Mouse (Mus musculus) adrenal gland, adult (tissue): ENCODE measurements around the gene Lhfp.

ENCODE experiments used
- DNase-seq, 2 experiments: peaks; one replicate each; pipeline ENCODE4 v3.0.0; 2022 to 2023; ENCODE audit warnings: low spot score in 1 of 2; ENCODE audit not compliant: inconsistent age in 2 of 2

Lhfp gene

DNA sequence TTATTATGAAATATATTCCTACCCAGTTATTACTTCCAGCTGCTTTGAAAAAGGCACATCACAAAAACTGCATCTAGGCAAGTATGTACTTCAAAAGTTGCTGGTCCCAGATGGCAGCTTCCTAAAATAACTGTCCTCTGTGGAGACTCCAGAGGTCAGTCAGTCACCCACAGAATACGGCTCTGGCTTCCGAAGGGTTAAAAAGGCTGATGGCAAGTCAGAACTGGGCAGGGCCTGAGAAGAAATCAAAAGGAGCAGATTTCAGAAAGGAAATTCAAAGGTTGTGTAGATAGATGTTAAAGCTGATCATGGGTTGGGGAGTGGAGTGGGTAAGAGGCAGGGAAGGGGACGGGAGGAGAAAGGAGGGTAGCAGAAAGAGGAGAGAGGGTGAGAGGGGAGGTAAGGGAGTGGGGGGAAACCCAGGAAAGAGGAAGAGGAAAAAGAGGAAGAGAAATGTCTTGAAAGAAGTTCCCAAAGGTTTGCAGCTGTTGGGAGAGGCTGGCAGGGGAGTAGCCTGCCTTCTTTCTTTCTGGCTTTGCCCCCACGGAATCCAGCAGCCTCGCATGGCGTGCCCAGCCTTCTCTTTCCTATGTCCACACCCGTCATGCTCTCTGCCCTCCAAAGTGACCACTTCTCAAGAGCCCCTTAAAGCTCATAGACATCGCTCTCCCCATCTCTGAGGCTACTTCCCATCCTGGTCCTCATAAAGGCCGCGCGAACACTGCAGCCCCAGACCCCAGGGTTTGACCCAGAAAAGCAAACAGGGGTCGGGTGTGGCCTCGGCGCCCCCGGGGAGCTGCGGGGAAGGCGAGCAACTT lies 526 bp upstream of the Lhfp start:
- DNase-seq, result no peak

DNA sequence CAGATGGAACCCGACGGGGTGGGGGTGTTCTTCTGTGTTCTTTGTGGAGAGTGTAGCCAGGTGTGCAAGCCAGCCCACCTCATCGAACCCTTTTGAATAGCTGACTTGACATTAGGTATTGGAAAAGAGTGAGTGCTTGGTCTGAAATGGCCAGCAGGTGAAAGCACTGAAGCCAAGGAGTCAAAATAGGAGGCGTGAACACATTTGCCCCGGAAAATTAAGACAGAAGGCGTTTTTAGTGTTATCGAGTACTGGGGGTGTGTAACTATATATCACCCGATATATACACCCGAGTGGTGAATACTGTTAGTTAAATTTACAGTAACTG lies 876 bp downstream of the Lhfp start:
- DNase-seq, result no peak

DNA sequence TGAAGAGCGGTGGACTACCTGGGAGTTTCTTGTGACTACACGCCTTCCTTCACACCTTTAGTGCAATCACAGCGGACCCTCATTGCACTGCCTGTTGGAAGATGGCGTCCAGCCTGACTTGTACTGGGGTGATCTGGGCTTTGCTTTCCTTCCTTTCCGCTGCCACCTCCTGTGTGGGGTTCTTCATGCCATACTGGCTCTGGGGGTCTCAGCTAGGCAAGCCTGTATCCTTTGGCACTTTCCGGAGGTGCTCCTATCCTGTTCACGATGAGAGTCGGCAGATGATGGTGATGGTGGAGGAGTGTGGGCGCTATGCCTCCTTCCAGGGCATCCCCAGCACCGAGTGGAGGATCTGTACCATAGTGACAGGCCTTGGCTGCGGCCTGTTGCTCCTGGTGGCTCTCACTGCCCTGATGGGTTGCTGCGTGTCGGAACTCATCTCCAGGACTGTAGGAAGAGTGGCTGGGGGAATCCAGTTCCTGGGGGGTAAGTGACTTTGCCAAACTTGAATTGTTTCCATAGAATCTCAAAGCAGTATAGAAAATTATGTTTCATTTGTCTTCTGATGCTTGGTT lies 2.0 kb downstream of the Lhfp start:
- DNase-seq, result no peak

DNA sequence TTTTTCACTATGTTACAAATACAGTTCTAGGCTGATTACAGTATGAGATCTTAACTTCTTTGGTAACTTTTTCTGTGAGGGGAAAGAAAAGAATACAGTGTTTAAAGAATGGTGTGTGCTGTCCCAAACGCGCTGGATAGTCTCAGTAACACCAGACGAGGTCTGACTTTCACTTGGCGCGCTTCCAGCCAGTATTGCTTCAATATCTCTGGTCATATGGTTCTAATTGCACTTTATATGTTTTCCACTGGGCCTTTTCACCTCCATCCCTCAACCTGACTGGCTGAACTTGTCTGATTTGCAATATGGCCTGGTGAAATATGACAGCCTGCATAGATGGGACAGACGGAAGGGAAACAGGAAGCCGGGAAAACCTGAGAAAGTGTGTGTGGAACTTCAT lies 2.9 kb downstream of the Lhfp start:
- no peak for DNase-seq

DNA sequence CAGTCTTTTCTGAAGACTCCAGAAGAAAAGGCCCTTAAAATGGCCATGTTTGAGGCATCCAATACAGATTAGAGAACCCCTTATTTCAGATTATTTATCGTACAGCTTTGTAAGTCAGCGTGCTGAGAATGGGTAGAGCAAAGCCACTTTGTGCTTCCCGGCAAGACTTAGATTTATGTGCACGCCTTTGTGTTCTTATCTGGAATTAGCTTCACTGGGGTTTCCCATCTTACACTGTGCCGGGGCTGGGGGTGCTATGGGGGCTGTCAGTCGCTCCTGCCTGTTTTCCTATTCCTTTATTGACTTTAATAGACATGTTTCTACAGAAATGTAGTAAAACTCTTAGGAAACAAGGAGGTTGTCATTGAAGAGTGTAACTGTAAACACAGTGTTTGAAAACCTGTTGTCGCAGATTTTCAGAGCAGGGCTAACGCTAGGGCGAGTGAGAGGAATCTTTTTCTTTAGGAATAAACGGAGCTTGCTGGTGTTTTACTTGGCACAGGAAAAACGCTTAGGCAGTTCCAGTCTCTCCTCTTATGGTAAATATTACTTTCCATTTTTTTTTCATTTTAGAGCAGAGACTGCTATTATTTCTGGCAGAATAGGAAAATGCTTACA lies 3.5 kb downstream of the Lhfp start:
- DNase-seq, result no peak

DNA sequence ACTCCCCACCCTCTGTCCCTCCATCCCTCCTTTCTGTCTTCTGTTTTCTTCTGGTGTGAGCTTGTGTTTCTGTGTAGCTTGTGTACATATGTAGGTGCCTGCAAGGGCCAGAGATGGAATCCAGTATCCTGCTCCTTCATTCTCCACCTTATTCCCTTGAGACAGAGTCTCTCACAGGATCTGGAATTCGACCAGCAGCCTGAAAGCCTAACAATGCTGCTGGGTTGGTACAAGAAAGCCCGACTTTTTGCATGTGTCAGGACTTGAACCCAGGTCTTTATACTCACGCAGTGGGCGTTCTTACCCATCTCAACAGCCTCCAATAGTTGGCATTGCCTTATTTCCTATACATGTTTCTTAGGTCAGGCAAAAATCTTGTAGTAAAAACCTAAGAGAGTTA lies 4.4 kb downstream of the Lhfp start:
- DNase-seq, result no peak

DNA sequence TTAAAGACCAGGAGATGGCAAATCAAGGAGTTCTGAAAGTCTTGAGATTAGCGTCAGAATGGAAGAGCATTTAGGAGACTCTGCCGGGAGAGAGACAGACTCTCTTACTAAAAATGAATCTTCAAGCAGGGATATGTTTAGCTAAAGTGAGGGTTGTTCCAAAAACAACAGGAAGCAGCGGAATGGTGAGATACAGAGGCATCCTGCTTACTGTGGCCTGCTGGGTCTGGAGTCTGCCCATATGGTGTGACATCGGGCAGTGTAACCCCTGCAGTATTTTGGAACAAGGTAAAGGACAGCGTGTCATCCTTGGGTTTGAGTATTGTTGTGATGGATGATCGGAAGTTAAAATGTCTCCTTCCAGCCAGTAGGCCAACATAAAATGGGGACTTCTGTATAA lies 5.0 kb downstream of the Lhfp start:
- DNase-seq, result no peak

DNA sequence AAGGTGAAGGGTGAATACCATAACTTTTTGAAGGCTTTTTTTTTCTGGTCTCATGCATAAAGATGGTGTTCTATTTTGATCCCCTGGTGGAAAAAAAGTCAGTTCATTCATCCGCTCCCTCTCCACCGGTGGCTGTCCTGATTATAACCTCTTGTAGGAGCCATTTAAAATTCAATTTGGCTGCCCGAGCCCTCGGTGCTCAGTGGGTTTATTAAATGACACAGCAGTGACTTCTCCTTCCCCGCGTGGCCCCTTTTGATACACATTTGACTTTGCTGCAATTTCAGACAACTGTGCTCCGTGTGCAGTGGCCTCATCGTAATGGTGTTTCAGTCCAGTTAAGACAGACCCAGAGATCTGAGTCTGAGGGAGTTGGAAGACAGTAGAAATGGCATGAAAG lies 11.1 kb downstream of the Lhfp start:
- no peak for DNase-seq

DNA sequence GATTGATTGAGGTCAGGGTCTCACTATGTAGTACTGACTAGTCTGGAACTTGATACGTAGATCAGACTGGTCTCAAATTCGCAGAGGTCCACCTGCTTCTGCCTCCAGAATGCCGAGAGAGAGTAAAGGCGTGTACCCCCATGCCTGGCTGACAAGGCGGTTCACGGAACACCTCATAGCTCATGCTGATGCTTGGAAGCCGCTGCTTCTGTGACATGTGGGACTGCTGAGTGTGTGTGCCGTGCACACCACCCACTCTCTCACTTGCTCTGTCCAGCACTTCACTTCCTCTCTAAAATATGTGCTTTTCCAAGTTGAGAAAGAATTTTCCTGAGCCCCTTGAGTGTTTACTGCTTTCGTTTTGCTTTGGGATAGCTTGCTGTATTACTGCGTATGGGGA lies 15.1 kb downstream of the Lhfp start:
- DNase-seq, result no peak

DNA sequence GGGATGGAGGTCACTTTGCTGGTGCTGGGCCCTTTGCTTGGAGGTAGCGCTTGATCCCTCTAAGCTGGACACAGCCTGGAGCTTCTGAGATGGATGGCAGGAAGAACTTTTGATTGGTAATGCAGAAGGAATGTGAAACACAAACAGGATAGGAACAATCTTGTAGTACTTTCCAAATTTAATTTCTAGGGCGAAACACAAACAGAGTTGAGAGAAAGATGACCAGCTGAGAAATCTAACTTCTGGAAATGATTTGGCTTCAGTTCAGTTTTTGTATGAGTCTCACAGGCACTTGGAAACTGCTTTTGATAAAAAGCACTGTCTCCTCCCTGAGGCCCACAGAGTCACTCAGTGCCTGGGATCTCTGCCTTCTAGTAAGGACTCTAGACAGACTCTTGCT lies 18.6 kb downstream of the Lhfp start:
- peak in 1 of 2 experiments; percentile 29 for DNase-seq

DNA sequence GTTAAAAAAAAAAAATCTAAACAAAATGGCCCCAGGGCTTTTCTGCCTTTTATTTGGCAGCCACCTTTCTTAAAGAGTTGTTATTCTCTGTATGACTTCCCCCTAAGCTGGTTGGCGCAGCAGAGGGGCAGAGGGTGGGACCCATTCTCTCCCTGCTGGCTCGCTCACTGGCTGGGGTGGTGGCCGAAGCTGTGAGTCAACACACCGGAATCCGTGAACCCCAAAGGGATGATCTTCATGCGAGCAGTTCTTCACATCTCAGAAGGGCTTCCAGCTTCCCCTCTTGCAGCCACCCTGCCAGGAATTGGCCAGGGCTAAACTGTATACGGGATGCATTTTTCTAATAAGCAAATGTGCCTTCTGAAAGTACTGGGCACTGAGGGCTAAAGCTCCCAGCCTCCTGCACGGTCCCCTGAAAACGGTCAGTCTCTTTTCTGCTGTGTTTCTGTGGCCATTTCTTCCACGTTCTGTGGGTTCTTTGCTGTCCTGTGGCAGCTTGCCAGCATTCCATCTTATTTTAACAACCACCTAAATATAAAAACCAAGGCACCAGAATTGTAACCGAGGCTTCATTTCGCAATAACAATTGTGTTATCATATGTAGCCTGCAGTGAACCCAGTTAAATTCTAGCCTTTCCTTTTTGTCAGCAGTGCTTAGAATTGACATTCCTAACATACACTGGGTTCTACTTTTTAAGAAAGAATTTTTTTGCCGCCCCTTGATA lies 22.3 kb downstream of the Lhfp start:
- no peak for DNase-seq

DNA sequence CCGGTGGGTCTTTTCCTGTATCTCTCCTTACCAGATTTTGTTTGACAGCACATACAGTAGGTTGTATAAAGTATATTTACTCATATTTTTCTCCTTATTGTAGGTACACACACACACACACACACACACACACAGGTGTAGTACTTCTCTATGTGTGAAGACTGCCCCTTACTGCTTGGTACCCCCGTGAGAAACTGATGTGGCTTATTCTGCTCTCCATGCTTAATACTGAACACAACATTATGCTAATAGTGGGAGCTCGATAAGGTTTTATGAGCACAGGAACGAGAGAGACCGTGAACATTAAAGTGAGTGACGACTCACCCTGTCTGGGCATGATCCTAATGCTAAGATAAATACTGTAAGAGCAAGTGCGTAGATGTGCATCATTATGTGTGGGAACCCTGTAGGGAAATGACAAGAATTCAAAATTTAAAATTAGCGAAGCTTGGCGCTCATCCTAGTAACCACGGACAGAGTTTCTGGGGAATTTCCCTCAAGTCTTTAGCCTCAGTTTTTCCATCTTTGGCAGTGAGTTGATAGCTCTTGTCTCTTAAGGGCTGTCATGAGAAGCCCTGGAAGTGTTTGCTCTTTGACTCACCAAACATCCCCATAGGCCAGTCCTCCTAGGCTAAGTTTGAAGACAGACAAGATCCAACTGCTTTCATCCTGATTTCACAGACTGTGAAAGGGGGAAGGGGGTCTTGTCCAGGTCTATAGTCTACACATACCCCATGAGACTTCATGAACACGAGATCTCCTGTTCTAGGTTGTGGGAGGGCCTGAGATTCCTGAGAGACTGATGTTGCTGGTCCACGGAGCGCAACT lies 24.2 kb downstream of the Lhfp start:
- DNase-seq, result no peak

DNA sequence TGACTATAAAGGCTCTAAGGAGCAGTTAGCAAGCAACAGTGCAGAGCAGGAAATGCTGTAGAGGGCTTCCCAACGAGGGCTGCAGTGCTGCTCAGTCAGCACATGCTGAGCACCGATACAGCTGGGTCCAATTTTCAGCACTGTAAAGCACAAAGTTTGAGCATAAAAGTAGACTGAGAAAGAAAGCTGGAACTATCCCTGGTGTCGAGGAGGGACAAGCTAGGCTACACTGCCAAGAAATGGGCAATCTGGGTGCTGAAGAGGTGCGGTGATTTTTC lies 24.7 kb downstream of the Lhfp start:
- no peak for DNase-seq

DNA sequence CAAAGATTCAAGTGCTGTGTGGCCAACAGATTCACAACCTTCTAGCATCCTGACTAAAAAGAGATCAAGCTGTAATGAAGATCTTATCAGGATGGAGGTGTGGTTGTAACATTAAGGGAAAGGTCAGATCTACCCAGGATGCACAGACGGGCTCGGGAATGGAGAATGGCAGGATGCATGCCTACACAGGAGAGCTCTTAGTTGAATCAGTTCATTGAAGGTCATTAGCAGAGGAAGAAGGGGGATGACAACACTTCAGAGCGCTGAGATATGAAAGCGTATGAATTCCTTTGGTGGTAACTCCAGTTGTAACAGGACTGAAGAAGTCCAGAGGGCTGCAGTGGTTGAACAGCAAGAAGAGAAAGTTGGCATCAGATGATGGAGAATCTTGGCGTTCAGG lies 27.1 kb downstream of the Lhfp start:
- DNase-seq, result no peak

DNA sequence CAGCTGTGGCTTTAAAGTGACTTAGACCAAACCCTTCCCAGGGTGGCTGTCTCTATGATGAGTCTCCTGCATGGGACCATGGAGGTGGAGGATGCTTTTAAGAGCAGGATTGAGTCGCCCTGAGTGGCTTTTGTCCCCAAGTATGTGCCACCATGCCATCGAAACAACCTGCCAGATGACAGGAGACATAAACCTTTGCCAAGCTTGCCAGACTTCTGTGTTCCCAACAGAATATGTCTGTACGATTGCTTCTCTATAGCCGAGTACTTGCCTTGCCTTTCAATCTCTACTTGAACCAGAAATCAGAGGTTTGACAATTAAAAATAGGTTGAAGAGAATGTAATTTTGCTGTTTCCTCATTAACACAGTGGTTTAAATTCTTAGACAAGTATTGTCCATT lies 32.9 kb downstream of the Lhfp start:
- DNase-seq, result no peak

DNA sequence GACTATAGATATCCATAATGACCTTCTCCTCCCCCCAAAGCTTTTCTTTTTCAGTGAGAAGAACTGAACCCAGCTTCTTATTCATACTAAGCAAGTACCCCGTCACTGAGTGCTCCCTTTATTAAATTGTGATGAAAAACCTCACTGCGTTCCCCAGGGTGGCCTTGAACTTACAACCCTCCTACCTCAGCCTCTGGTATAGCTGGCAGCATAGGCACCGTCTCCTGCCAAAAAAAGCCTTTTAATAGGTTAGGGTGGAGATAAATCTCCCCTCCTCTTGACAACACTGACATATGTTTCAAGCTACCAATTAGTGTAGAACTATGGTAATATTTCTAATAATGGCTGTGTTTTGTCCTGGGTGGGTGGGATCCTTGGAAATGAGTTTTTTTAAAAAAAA lies 33.4 kb downstream of the Lhfp start:
- peak in 1 of 2 experiments; percentile 21 for DNase-seq

DNA sequence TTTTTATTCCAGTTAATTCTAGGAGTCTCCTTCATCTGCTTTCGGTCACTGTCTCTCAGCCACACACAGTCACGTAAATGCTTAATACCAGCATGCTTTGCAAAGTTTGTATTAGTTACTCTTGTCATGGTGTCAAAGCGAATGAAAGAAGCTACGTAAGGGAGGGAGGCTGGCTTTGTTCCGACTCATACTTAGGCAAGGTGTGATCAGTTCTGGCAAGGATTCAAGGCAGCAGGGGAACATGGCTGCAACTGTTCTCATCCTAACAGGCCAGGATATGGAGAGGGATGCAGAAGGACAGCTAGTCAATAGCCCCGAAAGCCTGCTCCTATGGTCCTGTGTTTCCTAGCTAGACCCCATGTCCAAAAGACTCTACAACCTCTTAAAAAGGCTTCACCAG lies 39.0 kb downstream of the Lhfp start:
- no peak for DNase-seq

DNA sequence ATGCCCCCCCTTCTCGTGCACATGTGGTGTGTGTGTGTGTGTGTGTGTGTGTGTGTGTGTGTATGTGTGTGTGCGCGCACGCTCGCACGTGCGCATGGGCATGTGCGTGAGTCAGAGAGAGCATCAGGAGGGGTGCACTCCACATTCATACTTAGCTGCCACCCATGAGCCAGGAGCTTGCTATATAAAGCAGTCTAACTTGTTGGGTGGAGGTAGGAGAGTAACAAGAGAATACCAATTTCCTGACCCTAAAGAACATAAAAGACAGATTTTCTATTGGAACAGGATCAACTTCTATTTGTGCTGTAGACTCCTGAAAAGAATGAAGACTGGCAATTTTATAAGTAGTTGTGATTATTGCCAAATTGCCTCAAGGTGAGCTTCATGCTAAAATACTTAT lies 39.4 kb downstream of the Lhfp start:
- DNase-seq, result no peak

DNA sequence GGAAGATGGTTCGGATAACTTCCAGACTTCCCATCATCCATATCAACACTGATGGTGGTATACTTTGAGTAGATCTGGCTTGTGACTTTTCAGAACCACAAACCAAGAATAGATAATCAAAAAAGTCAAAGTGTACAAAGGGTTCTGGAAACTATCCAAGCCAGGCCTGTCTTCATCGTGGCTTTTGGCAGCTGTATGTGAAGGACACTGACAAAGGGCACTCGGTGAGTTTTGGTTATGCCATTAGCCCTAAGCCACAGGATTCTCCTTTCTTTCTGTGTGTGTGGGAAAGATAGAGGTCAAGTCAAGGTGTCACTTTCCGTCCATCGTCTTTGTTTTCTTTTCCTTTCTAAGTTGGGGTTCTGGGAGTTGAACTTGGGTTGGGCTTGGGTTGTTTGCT lies 42.4 kb downstream of the Lhfp start:
- peak in 1 of 2 experiments; percentile 31 for DNase-seq

DNA sequence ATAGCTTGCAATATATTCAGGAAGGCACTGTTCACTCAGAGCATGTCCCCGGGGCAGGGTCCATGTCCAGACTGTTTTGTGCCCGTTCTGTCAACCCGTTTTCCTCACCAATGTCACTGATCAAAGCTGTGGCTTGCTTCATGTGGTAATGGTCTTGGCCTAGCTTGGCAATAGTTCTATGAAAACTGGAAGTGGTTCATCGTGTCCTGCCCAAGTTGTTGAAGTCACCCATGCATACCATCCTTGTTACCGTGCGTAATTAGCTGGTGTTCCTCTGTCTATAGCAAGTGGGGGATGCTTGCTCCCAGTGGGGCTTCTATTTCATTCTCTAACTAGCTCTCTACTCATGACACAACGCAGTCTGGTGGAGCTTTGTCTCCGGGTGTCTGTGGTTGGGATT lies 43.5 kb downstream of the Lhfp start:
- DNase-seq, result no peak

DNA sequence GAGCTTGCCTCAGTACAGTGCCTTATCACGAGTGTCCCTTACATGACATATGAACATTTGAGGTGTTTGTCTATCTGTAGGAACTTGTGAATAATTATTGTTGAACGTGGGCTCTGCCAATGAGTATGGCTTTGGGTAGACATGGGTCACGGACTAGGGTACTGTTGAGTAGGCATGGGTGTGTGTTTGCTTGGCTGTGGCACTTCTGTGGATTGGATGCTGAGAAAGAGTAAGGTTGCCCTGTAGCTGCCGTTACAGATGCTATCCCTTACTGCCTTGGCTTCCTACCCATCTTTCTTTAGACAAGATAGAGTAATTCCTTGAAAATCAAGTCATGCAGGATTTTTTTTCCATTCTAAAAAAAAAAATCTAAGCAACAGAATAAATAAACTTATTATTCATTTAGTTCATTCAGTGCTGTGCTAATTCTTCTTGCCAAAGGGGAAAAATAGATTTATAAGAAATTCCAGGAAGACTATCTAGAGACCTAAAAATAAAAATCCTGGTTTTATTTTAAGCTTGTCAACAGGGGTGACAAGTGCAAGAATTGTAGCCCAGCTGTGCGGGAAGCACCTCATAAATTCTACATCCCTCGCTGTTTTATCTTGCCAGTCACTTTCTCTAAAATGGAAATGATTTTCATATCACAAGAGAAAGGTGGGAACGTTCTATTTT lies 45.3 kb downstream of the Lhfp start:
- DNase-seq, result no peak
